Mouse (Mus musculus) gastrocnemius, adult 2 months (tissue): Measurements from ENCODE around the gene Zbtb12. TPM values are rescaled to one million over a fixed set of nuclear protein-coding genes. Genes with fewer than 3 reads are reported as not detected.
A peak's percentile ranks its signal among the peaks of the same experiment; 100 is the strongest.
"Not testable (repeated sequence)": the region's sequence is repeated elsewhere in the genome, so short reads cannot be mapped to it uniquely, and the experiment has no call there.

Experiments
- DNase-seq: peaks from one replicate; pipeline ENCODE4 v3.0.0; 2022
- H3K27ac ChIP-seq: fragments of 200-600 bp; 2 replicates; pipeline ENCODE4 v1.8.1; 2022; ENCODE audit warnings: mild to moderate bottlenecking
- H3K4me3 ChIP-seq: fragments of 200-600 bp; 2 replicates; pipeline ENCODE4 v1.8.1; 2022; ENCODE audit warnings: mild to moderate bottlenecking, moderate library complexity
- CTCF ChIP-seq: fragments of 200-600 bp; IDR thresholded peaks from 2 replicates; pipeline ENCODE4 v1.8.1; 2022; ENCODE audit warnings: antibody characterized with exemption, mild to moderate bottlenecking, moderate library complexity
- intact Hi-C: fragments of 180-260 bp; cut with DNase I; formaldehyde crosslinking; loops from one replicate; pipeline ENCODE4 v1.15.1; 2025
- long read RNA-seq, 2 experiments: library from polyadenylated mRNA; stranded (forward); transcript quantifications; one replicate each; pipeline ENCODE4 v2.0.0; 2021
- total RNA-seq, 2 experiments: library from RNA; stranded (reverse); gene quantifications; 2 replicates each; pipeline ENCODE4 v1.2.3; 2021

Zbtb12 gene
- total RNA-seq = 1 to 10 TPM; 5.2 to 8.3 TPM
- long read RNA-seq, experiment 1 = 0 reads
- long read RNA-seq, experiment 2 = 0 reads

DNA sequence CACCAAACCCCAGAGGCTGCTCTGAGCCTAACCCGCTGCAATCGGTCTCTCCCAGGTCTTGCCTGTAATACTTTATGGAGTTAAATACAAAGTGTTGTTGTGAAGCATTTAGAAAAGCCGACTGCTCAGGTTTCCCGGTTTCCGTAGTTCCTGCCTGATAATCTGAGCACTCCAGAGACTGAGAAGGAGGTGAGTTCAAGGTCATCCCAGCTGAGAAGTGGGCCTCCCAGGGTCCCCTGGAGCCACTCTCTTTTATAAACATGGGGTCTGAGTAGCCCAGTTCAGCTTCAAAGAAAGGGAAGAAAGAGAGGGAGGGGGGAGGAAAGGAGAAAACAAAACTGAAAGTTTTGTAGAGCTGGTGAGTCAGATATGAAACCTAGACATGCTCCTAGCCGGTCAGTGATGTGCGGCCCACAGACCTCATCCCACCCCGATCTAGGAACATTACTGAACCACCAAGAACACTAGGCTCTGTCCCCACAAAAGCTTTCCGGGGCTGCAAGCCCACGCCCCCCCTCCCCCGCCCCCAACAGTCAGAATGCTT is at the start of gene Zbtb12:
Gene Zbtb12 (plus strand): TSS at position 148 of the 544 bp plus-strand sequence.
- TF ChIP-seq CTCF = no peak
- intact Hi-C loops = no loop called here
- Histone ChIP-seq H3K4me3 (peak within 1 kb of the TSS; percentile 29; the same call in 1 of the 2 replicates), H3K27ac (no peak within 1 kb of the TSS; the same call in 1 of the 2 replicates)
- DNase-seq = no peak

GRCm38 (mm10) chr17:34830776-34831175 is 48.5 kb upstream of the Zbtb12 start:
- H3K27ac ChIP-seq, H3K4me3 ChIP-seq, DNase-seq: not testable (repeated sequence)
- intact Hi-C loops = loop anchor here (10.0 kb wide), 1 partner anchor 186 kb away; the partner anchor contains the start of genes Atf6b and Fkbpl

GRCm38 (mm10) chr17:34836155-34836855 is 43.0 kb upstream of the Zbtb12 start:
- DNase-seq = no peak
- intact Hi-C loops = loop anchor here (10.0 kb wide), 1 partner anchor 192 kb away; the partner anchor contains the start of genes Atf6b and Fkbpl
- Histone ChIP-seq H3K27ac (peak overlapping the region; percentile 92), H3K4me3 (peak overlapping the region; percentile 89)
- no peak for TF ChIP-seq CTCF

GRCm38 (mm10) chr17:34836856-34837221 is 42.4 kb upstream of the Zbtb12 start, which contains the start of the genes Stk19 and Dxo:
Gene Stk19 (minus strand): TSS chr17:34836945.
Gene Dxo (plus strand): TSS chr17:34837019.
- TF ChIP-seq CTCF = no peak

GRCm38 (mm10) chr17:34837464-34838324 is 41.6 kb upstream of the Zbtb12 start:
- TF ChIP-seq CTCF = no peak
- peak; percentile 37 for DNase-seq
- H3K4me3 ChIP-seq = peak overlapping the region; percentile 89
- intact Hi-C loops = loop anchor here (10.0 kb wide), 1 partner anchor 193 kb away; the partner anchor contains the start of genes Atf6b and Fkbpl
- H3K27ac ChIP-seq = peak overlapping the region; percentile 92

More at GRCm38 (mm10) chr17:34836856-34837221, 42.4 kb upstream of the Zbtb12 start, which contains the start of the genes Stk19 and Dxo:
- peak within 1 kb of the TSS; percentile 92 for H3K27ac ChIP-seq
- peak; percentile 97 for DNase-seq
- peak within 1 kb of the TSS; percentile 89 for H3K4me3 ChIP-seq
- intact Hi-C loops = loop anchor here (10.0 kb wide), 1 partner anchor 192 kb away; the partner anchor contains the start of genes Atf6b and Fkbpl

DNA sequence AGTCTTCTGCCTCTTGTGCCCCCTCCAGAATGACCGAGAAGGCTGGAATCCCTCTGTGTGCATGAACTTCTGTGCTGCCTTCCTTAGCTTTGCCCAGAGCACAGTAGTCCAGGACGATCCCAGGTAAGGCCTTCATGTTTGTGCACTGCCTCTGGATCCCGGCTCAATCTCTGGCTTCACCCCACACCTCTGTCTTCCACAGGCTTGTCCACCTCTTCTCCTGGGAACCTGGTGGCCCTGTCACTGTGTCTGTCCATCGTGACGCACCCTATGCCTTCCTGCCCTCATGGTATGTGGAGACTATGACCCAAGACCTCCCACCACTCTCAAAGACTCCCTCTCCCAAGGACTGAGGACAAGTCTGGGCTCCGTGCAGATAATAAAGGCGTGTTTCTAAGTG is 40.5 kb upstream of the Zbtb12 start:
- no peak for TF ChIP-seq CTCF
- no peak for DNase-seq
- H3K27ac ChIP-seq = no peak overlapping the region
- intact Hi-C loops = loop anchor here (10.0 kb wide), 1 partner anchor 194 kb away; the partner anchor contains the start of genes Atf6b and Fkbpl
- no peak overlapping the region for H3K4me3 ChIP-seq

- TF ChIP-seq CTCF = no peak
- H3K27ac ChIP-seq = no peak overlapping the region
- intact Hi-C loops = no loop called here
- DNase-seq = no peak
- H3K4me3 ChIP-seq = no peak overlapping the region
These were observed 38.5 kb upstream of the Zbtb12 start for GRCm38 (mm10) chr17:34840736-34841307.

- intact Hi-C loops = no loop called here
- Histone ChIP-seq H3K27ac (no peak overlapping the region), H3K4me3 (no peak overlapping the region)
- TF ChIP-seq CTCF = no peak
- DNase-seq = no peak
These were observed 34.4 kb upstream of the Zbtb12 start for GRCm38 (mm10) chr17:34844884-34845283.

DNA sequence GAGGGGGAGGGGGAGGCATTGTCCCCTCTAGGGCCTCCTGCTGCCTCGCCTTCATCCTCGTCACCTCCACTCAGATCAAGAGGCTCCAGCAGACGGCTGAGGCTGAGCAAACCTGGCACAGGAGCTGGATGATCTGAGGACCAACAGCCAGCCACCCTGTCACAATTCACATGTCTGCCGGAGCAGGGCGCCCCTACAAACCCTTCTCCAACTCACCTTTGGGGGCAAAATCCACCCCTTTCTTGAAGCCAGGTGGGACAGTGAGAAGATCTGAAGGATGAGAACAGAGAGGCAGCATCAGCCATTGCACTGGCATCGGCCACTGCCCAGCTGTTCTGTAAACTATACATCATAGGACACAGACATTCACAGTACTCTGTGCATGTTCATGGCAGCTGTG is 32.1 kb upstream of the Zbtb12 start:
- no peak for TF ChIP-seq CTCF
- Histone ChIP-seq H3K4me3 (no peak overlapping the region), H3K27ac (no peak overlapping the region)
- DNase-seq = no peak
- intact Hi-C loops = no loop called here

DNA sequence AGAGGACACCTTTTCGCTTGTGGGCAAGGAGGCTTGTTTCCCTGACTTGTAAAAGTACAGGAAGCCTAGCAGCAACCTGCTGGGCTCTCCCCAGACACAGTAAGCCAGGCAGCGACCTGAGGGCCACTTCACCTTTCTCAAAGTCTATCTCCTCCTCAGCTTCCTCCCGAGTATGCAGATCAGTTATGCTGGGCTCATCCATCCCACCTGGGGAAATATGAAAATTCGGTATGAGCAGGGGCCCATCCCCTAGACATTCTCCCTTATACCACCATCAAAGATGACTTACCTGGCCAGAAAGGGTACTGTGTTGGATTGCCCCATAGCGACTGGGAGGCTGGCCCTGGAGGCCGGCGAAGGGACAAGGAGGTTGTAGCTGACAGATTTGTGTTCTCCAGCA is 31.7 kb upstream of the Zbtb12 start:
- no peak for DNase-seq
- no peak overlapping the region for H3K4me3 ChIP-seq
- TF ChIP-seq CTCF = no peak
- no peak overlapping the region for H3K27ac ChIP-seq
- intact Hi-C loops = no loop called here

DNA sequence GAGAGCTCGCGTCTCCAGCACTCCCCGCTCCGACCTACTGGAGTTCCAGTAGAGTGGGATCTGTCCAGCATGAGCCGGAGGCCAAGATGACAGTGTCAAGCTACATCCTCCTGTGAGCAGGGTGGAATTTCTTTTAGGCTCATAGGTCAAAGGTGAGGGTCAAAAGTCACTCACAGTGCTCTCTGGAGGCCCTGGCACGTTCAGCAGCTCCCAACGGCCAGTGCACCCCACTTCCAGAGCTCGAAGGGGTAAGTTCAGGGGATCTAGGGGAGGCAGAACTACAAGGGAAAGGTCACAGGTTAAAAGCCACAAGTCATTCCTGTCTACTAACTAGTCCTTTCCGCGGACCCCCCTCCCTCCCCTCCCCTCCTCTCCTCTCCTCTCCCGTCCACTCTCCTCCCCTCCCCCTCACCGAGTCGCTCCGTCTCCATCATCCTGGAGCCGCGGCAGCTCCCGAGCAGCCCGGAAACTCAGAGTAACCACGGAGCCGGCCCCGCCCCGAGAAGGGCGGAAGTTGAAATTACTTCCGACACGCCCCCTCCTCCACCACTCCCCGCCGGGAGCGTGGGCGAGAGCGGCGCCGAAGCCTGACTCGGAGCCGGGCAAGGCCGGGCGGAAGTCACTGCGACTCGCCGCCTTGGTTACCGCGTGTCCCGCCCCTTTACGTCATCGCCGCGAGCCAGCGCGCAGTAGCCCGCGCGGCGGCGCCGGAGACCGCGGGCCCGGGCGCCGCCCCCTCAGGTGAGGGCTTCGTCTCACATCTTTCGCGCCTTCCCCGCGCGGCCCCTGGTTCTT is 29.4 kb upstream of the Zbtb12 start, which contains the start of the genes Skiv2l and Nelfe:
Gene Skiv2l (minus strand): TSS at position 489 of the 795 bp plus-strand sequence.
Gene Nelfe (plus strand): TSS at position 670 of the 795 bp plus-strand sequence.
- DNase-seq = peak; percentile 99
- intact Hi-C loops = loop anchor here (2.0 kb wide), 1 partner anchor 45 kb away; no protein-coding TSS in a partner anchor
- peak within 1 kb of the TSS; percentile 89 for H3K27ac ChIP-seq
- H3K4me3 ChIP-seq = peak within 1 kb of the TSS; percentile 85
- TF ChIP-seq CTCF = peak; percentile 39
